Mouse (Mus musculus) heart, embryonic 10.5 days (tissue): Measurements from ENCODE around the gene Tmem45a2. TPM values are rescaled to one million over a fixed set of nuclear protein-coding genes. Genes with fewer than 3 reads are reported as not detected.
"Not testable (repeated sequence)": the region's sequence is repeated elsewhere in the genome, so short reads cannot be mapped to it uniquely, and the experiment has no call there.

Source experiments
- DNase-seq: peaks from one replicate; pipeline ENCODE4 v3.0.0-alpha.2; 2017; ENCODE audit warnings: low spot score
- H3K27ac ChIP-seq: fragments of 300-500 bp; sonication (generic); 2 replicates; pipeline ENCODE4 v1.5.1; 2016; ENCODE audit warnings: mild to moderate bottlenecking
- H3K27me3 ChIP-seq: fragments of 300-500 bp; sonication (generic); 2 replicates; pipeline ENCODE4 v1.6.1; 2016; ENCODE audit warnings: mild to moderate bottlenecking; ENCODE audit not compliant: poor library complexity, insufficient read depth, severe bottlenecking
- H3K36me3 ChIP-seq: fragments of 300-500 bp; sonication (generic); 2 replicates; pipeline ENCODE4 v1.6.1; 2016; ENCODE audit warnings: mild to moderate bottlenecking, moderate library complexity
- H3K4me1 ChIP-seq: fragments of 300-500 bp; sonication (generic); 2 replicates; pipeline ENCODE4 v1.6.1; 2016; ENCODE audit warnings: mild to moderate bottlenecking
- H3K4me3 ChIP-seq: fragments of 300-500 bp; sonication (generic); 2 replicates; pipeline ENCODE4 v1.5.1; 2016; ENCODE audit warnings: mild to moderate bottlenecking, moderate library complexity
- H3K9me3 ChIP-seq: fragments of 300-500 bp; sonication (generic); 2 replicates; pipeline ENCODE4 v1.6.1; 2016; ENCODE audit warnings: mild to moderate bottlenecking, moderate library complexity
- WGBS: fragments of 180-500 bp; shearing (Covaris S2); methylation state at CpG from one replicate; pipeline ENCODE4 v1.1.7; 2016; 5-methylcytosine and 5-hydroxymethylcytosine counted together
- polyA plus RNA-seq: library from polyadenylated mRNA; unstranded; fragments of >200 nt; fragmentation: Nextera tagmentation; extraction: Ambion mirVana; gene quantifications from 2 replicates; pipeline ENCODE4 v1.2.1, GENCODE M21; 2016

The Tmem45a2 gene
- polyA plus RNA-seq, 1 experiment from 2014 or later, result not detected

- no peak overlapping the region for H3K27ac ChIP-seq
- no peaks in the 10 kb centered on the region for H3K36me3 ChIP-seq
- no peak for DNase-seq
- H3K4me3 ChIP-seq, result no peak overlapping the region
- H3K9me3 ChIP-seq, result no peaks in the 10 kb centered on the region
- WGBS, result 73% methylated on average over 4 of the region's 4 CpGs
- no peaks in the 10 kb centered on the region for H3K4me1 ChIP-seq
- no peaks in the 10 kb centered on the region for H3K27me3 ChIP-seq
Observed at GRCm38 (mm10) chr16:57056995-57057394, 14.2 kb downstream of the Tmem45a2 start.

GRCm38 (mm10) chr16:57049974-57050373 lies 21.2 kb downstream of the Tmem45a2 start:
- no peak for DNase-seq
- Histone ChIP-seq H3K4me3 (no peak overlapping the region), H3K27ac (no peak overlapping the region), H3K9me3 (no peaks in the 10 kb centered on the region), H3K27me3 (no peaks in the 10 kb centered on the region), H3K4me1 (no peaks in the 10 kb centered on the region), H3K36me3 (no peaks in the 10 kb centered on the region)
- WGBS, result 81% methylated on average over 3 of the region's 3 CpGs

- 76% methylated on average over 5 of the region's 5 CpGs for WGBS
- no peak overlapping the region for H3K27ac ChIP-seq
- no peak overlapping the region for H3K4me3 ChIP-seq
- H3K9me3 ChIP-seq, result no peaks in the 10 kb centered on the region
- no peak for DNase-seq
- no peaks in the 10 kb centered on the region for H3K36me3 ChIP-seq
- no peaks in the 10 kb centered on the region for H3K27me3 ChIP-seq
- no peaks in the 10 kb centered on the region for H3K4me1 ChIP-seq
Observed at GRCm38 (mm10) chr16:57038600-57038999, 32.6 kb downstream of the Tmem45a2 start.

- H3K27ac ChIP-seq, result no peak overlapping the region
- DNase-seq, result no peak
- H3K27me3 ChIP-seq, result no peaks in the 10 kb centered on the region
- H3K4me1 ChIP-seq, result no peaks in the 10 kb centered on the region
- WGBS, result 72% methylated on average over 7 of the region's 7 CpGs
- no peaks in the 10 kb centered on the region for H3K9me3 ChIP-seq
- H3K4me3 ChIP-seq, result no peak overlapping the region
- no peaks in the 10 kb centered on the region for H3K36me3 ChIP-seq
Observed at GRCm38 (mm10) chr16:57030150-57030885, 40.9 kb downstream of the Tmem45a2 start.

- not testable (repeated sequence) for H3K9me3 ChIP-seq, H3K4me3 ChIP-seq, H3K27ac ChIP-seq, DNase-seq, H3K4me1 ChIP-seq, H3K27me3 ChIP-seq, H3K36me3 ChIP-seq
- 85% methylated on average over 9 of the region's 9 CpGs for WGBS
Observed at GRCm38 (mm10) chr16:56998283-56998682, 72.9 kb downstream of the Tmem45a2 start.

Other genes starting within 250 kb of the Tmem45a2 start
- 9.2 TPM in 2 replicates for gene Tmem45a, start 185.2 kb downstream of the Tmem45a2 start, polyA plus RNA-seq
- 1.2 and 2.0 TPM in 2 replicates for gene Lnp1, start 143.3 kb downstream of the Tmem45a2 start, polyA plus RNA-seq
- 50.3 and 51.2 TPM in 2 replicates for gene Tomm70a, start 50.3 kb upstream of the Tmem45a2 start, polyA plus RNA-seq
- 42.9 and 58.3 TPM in 2 replicates for gene Nit2, start 96.0 kb upstream of the Tmem45a2 start, polyA plus RNA-seq
- 16.7 and 17.5 TPM in 2 replicates for gene Tbc1d23, start 160.1 kb upstream of the Tmem45a2 start, polyA plus RNA-seq
- not detected in 2 replicates for gene Tmem30c, start 221.5 kb upstream of the Tmem45a2 start, polyA plus RNA-seq